Mouse (Mus musculus) midbrain, embryonic 11.5 days (tissue): ENCODE data around the gene Atg2a. TPM values are rescaled to one million over a fixed set of nuclear protein-coding genes. Genes with fewer than 3 reads are reported as not detected.
A peak's percentile ranks its signal among the peaks of the same experiment; 100 is the strongest.

Source experiments
- ATAC-seq: fragments of 200-750 bp; cut with Nextera tagmentation; 2 replicates; pipeline ENCODE4 v1.8.0; 2017; ENCODE audit warnings: moderate TSS enrichment, moderate library complexity; ENCODE audit not compliant: low FRiP score
- DNase-seq: peaks from one replicate; pipeline ENCODE4 v3.0.0; 2015; ENCODE audit warnings: low spot score; ENCODE audit errors: missing footprints
- H3K27ac ChIP-seq: fragments of 300-500 bp; sonication (generic); 2 replicates; pipeline ENCODE4 v1.5.1; 2014; ENCODE audit warnings: low read depth, low read length
- H3K27me3 ChIP-seq: fragments of 300-500 bp; sonication (generic); 2 replicates; pipeline ENCODE4 v1.6.1; 2014; ENCODE audit warnings: mild to moderate bottlenecking, low read length, moderate library complexity, mixed read lengths; ENCODE audit not compliant: control insufficient read depth, insufficient read depth
- H3K36me3 ChIP-seq: fragments of 300-500 bp; sonication (generic); 2 replicates; pipeline ENCODE4 v1.6.1; 2014; ENCODE audit warnings: mild to moderate bottlenecking, low read length, moderate library complexity, mixed read lengths; ENCODE audit not compliant: control insufficient read depth, insufficient read depth
- H3K4me1 ChIP-seq: fragments of 300-500 bp; sonication (generic); 2 replicates; pipeline ENCODE4 v1.6.1; 2014; ENCODE audit warnings: low read length; ENCODE audit not compliant: control insufficient read depth, insufficient read depth
- H3K4me2 ChIP-seq: fragments of 300-500 bp; sonication (generic); 2 replicates; pipeline ENCODE4 v1.6.1; 2014; ENCODE audit warnings: mild to moderate bottlenecking, moderate library complexity
- H3K4me3 ChIP-seq: fragments of 300-500 bp; sonication (generic); 2 replicates; pipeline ENCODE4 v1.5.1; 2014; ENCODE audit warnings: low read depth, low read length
- H3K9ac ChIP-seq: fragments of 300-500 bp; sonication (generic); 2 replicates; pipeline ENCODE4 v1.6.1; 2014; ENCODE audit warnings: low read length
- H3K9me3 ChIP-seq: fragments of 300-500 bp; sonication (generic); 2 replicates; pipeline ENCODE4 v1.6.1; 2016; ENCODE audit warnings: low read length; ENCODE audit not compliant: control insufficient read depth
- WGBS: fragments of 180-500 bp; shearing (Covaris S2); extraction: QIAGEN DNeasy Blood & Tissue Kit; methylation state at CpG from one replicate; pipeline ENCODE4 v1.1.7; 2014; 5-methylcytosine and 5-hydroxymethylcytosine counted together
- polyA plus RNA-seq: library from polyadenylated mRNA; unstranded; fragments of >200 nt; fragmentation: Nextera tagmentation; extraction: Ambion mirVana; gene quantifications from 2 replicates; pipeline ENCODE4 v1.2.1, GENCODE M21; 2014

The Atg2a gene
- polyA plus RNA-seq, 1 experiment from 2014 or later = 8.1 TPM

- no peak for ATAC-seq
- H3K9me3 ChIP-seq = no peaks in the 10 kb centered on the region
- no peak overlapping the region for H3K4me2 ChIP-seq
- no peak overlapping the region for H3K4me3 ChIP-seq
- H3K27me3 ChIP-seq = no peaks in the 10 kb centered on the region
- no peak overlapping the region for H3K27ac ChIP-seq
- peaks cover 3% of the 10 kb centered on the region; the same call in 1 of the 2 replicates for H3K36me3 ChIP-seq
- WGBS = 90% methylated on average over 2 of the region's 2 CpGs
- no peak for DNase-seq
- H3K4me1 ChIP-seq = peaks cover 8% of the 10 kb centered on the region
- no peak overlapping the region for H3K9ac ChIP-seq
Observed at GRCm38 (mm10) chr19:6231036-6231435, 10.4 kb upstream of the Atg2a start.

- Histone ChIP-seq H3K9ac (no peak overlapping the region), H3K4me2 (no peak overlapping the region), H3K9me3 (no peaks in the 10 kb centered on the region), H3K36me3 (peaks cover 3% of the 10 kb centered on the region; the same call in 1 of the 2 replicates), H3K27ac (no peak overlapping the region), H3K4me1 (peaks cover 11% of the 10 kb centered on the region), H3K27me3 (no peaks in the 10 kb centered on the region), H3K4me3 (no peak overlapping the region)
- no peak for ATAC-seq
- no peak for DNase-seq
- 89% methylated on average over 16 of the region's 16 CpGs for WGBS
Observed at GRCm38 (mm10) chr19:6233647-6234046, 7.8 kb upstream of the Atg2a start.

- Histone ChIP-seq H3K36me3 (peaks cover 3% of the 10 kb centered on the region; the same call in 1 of the 2 replicates), H3K27me3 (no peaks in the 10 kb centered on the region), H3K4me1 (peaks cover 11% of the 10 kb centered on the region), H3K4me3 (peak overlapping the region; percentile 83), H3K9me3 (no peaks in the 10 kb centered on the region), H3K9ac (peak overlapping the region; percentile 85; the same call in 1 of the 2 replicates), H3K4me2 (peak overlapping the region; percentile 93), H3K27ac (no peak overlapping the region)
- ATAC-seq (no peak), DNase-seq (no peak)
- 64% methylated on average over 11 of the region's 11 CpGs for WGBS
Observed at GRCm38 (mm10) chr19:6234337-6235083, 7.0 kb upstream of the Atg2a start.

- 2% methylated on average over 47 of the region's 48 CpGs for WGBS
- DNase-seq (peak; percentile 98), ATAC-seq (peak; percentile 93)
- H3K4me3 ChIP-seq = peak within 1 kb of the TSS; percentile 83
- peaks cover 11% of the 10 kb centered on the region for H3K4me1 ChIP-seq
- H3K4me2 ChIP-seq = peak within 1 kb of the TSS; percentile 93
- H3K9me3 ChIP-seq = no peaks in the 10 kb centered on the region
- H3K36me3 ChIP-seq = peaks cover 3% of the 10 kb centered on the region; the same call in 1 of the 2 replicates
- no peaks in the 10 kb centered on the region for H3K27me3 ChIP-seq
- peak within 1 kb of the TSS; percentile 85 for H3K27ac ChIP-seq
- H3K9ac ChIP-seq = peak within 1 kb of the TSS; percentile 85
Observed at GRCm38 (mm10) chr19:6235084-6236052, 6.1 kb upstream of the Atg2a start, which contains the start of gene Ppp2r5b. Gene Ppp2r5b (minus strand): TSS chr19:6235872.

GRCm38 (mm10) chr19:6236053-6236441, 5.4 kb upstream of the Atg2a start:
- peak overlapping the region; percentile 85 for H3K27ac ChIP-seq
- peak overlapping the region; percentile 93 for H3K4me2 ChIP-seq
- no peaks in the 10 kb centered on the region for H3K27me3 ChIP-seq
- DNase-seq (peak; percentile 98), ATAC-seq (peak; percentile 87)
- H3K9me3 ChIP-seq = no peaks in the 10 kb centered on the region
- H3K36me3 ChIP-seq = no peaks in the 10 kb centered on the region
- H3K9ac ChIP-seq = peak overlapping the region; percentile 85
- H3K4me1 ChIP-seq = peaks cover 11% of the 10 kb centered on the region
- peak overlapping the region; percentile 83 for H3K4me3 ChIP-seq
- under 1% methylated on average over 9 of the region's 9 CpGs for WGBS

- Histone ChIP-seq H3K4me1 (peaks cover 11% of the 10 kb centered on the region), H3K27me3 (no peaks in the 10 kb centered on the region), H3K9ac (no peak overlapping the region), H3K36me3 (no peaks in the 10 kb centered on the region), H3K4me2 (no peak overlapping the region), H3K4me3 (no peak overlapping the region), H3K27ac (no peak overlapping the region), H3K9me3 (no peaks in the 10 kb centered on the region)
- ATAC-seq (no peak), DNase-seq (no peak)
- WGBS = 69% methylated on average over 7 of the region's 7 CpGs
Observed at GRCm38 (mm10) chr19:6236842-6237241, 4.6 kb upstream of the Atg2a start.

GRCm38 (mm10) chr19:6238740-6239139, 2.7 kb upstream of the Atg2a start:
- H3K27ac ChIP-seq = no peak overlapping the region

GRCm38 (mm10) chr19:6240136-6240535, 1.3 kb upstream of the Atg2a start:
- ATAC-seq = no peak
- Histone ChIP-seq H3K36me3 (peaks cover 4% of the 10 kb centered on the region; the same call in 1 of the 2 replicates), H3K9me3 (no peaks in the 10 kb centered on the region), H3K4me1 (peaks cover 12% of the 10 kb centered on the region), H3K4me3 (no peak overlapping the region), H3K4me2 (no peak overlapping the region), H3K27ac (no peak overlapping the region), H3K9ac (no peak overlapping the region), H3K27me3 (no peaks in the 10 kb centered on the region)
- 88% methylated on average over 1 of the region's 1 CpGs for WGBS
- DNase-seq = no peak

More at GRCm38 (mm10) chr19:6238740-6239139, 2.7 kb upstream of the Atg2a start:
- DNase-seq = no peak
- Histone ChIP-seq H3K36me3 (no peaks in the 10 kb centered on the region), H3K27me3 (no peaks in the 10 kb centered on the region), H3K4me3 (no peak overlapping the region), H3K9ac (no peak overlapping the region), H3K4me2 (no peak overlapping the region), H3K9me3 (no peaks in the 10 kb centered on the region), H3K4me1 (peaks cover 19% of the 10 kb centered on the region)
- no peak for ATAC-seq
